Mouse (Mus musculus): ENCODE results near the gene Araf. TPM values are rescaled to one million over a fixed set of nuclear protein-coding genes. Genes with fewer than 3 reads are reported as not detected.

Araf gene
- polyA plus RNA-seq, 1 experiment: 33.2 TPM

DNA sequence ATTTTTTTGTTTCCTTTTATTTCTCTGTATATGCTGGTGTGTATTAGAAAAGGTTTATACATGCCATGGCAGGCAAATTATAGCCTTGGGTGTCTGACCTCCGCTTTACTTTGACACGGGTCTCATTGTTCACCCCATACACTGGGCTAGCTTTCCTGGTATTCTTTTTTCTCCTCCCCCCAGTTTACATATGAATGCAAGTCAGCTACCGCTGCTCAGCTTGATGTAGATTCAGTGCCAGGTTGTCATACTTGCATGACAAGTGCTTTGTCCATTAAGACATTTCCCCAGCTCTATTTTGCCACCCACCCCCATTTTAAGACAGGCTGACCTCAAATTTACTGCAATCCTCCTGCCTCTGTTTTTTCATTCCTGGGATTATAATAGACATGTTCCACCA, 77.6 kb downstream of the Araf start:
- no peaks in the 10 kb centered on the region for H3K27me3 ChIP-seq (ENCODE audit: control insufficient read depth, insufficient read depth, insufficient read length)
- peaks cover 26% of the 10 kb centered on the region for H3K79me3 ChIP-seq (ENCODE audit: low read depth)
- H3ac ChIP-seq (ENCODE audit: control insufficient read depth, insufficient read length, low read depth): no peak overlapping the region
- H3K4me3 ChIP-seq (ENCODE audit: insufficient read depth, poor library complexity, severe bottlenecking): no peak overlapping the region
- no peak for TF ChIP-seq MYOG (IDR thresholded peaks at IDR 0.05; ENCODE audit: control insufficient read depth, extremely low read depth, insufficient read length)
- TF ChIP-seq MYOD1 (IDR thresholded peaks at IDR 0.05; ENCODE audit: control insufficient read depth, insufficient read length, low read depth): no peak
- no peak for TF ChIP-seq USF1 (IDR thresholded peaks at IDR 0.05; ENCODE audit: low read depth)
- no peak for TF ChIP-seq MAX (IDR thresholded peaks at IDR 0.05)
- TF ChIP-seq CEBPB (IDR thresholded peaks at IDR 0.05; ENCODE audit: low read depth): no peak
- TF ChIP-seq FOSL1 (IDR thresholded peaks at IDR 0.05; ENCODE audit: insufficient read depth, low read length, poor library complexity, severe bottlenecking): no peak
- no peak for TF ChIP-seq CTCF (IDR thresholded peaks at IDR 0.05; ENCODE audit: control insufficient read depth, insufficient read depth, insufficient read length)
- peaks cover 13% of the 10 kb centered on the region for H3K36me3 ChIP-seq (ENCODE audit: control insufficient read depth, insufficient read depth)
- H3K79me2 ChIP-seq (ENCODE audit: control insufficient read depth, insufficient read depth): peaks cover 34% of the 10 kb centered on the region

DNA sequence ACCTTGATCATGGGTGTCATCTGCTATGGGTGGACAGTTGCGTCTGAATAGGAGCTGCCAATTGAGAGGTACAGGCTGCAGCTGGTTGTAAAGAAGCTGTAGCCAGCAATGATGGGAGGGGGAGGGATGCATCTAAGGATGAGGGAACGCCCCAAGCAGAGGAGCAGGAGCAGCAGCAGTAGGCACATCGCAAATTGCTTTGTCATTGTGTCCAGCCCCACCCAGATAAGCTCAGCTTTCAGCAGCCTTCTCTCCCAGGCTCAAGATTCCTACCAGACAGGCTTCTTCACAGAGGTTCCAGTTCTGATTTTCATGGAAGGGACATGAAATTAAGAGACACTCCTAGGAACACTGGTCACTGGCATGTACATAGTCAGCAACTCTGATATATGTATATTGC, 112.5 kb downstream of the Araf start:
- no peak for TF ChIP-seq USF1 (IDR thresholded peaks at IDR 0.05; ENCODE audit: low read depth)
- no peak for TF ChIP-seq MYOD1 (IDR thresholded peaks at IDR 0.05; ENCODE audit: control insufficient read depth, insufficient read length, low read depth)
- TF ChIP-seq MYOG (IDR thresholded peaks at IDR 0.05; ENCODE audit: control insufficient read depth, extremely low read depth, insufficient read length): no peak
- TF ChIP-seq MAX (IDR thresholded peaks at IDR 0.05): no peak
- TF ChIP-seq CEBPB (IDR thresholded peaks at IDR 0.05; ENCODE audit: low read depth): no peak
- TF ChIP-seq CTCF (IDR thresholded peaks at IDR 0.05; ENCODE audit: control insufficient read depth, insufficient read depth, insufficient read length): no peak
- TF ChIP-seq FOSL1 (IDR thresholded peaks at IDR 0.05; ENCODE audit: insufficient read depth, low read length, poor library complexity, severe bottlenecking): no peak
- no peaks in the 10 kb centered on the region for H3K79me3 ChIP-seq (ENCODE audit: low read depth)
- peaks cover 3% of the 10 kb centered on the region for H3K36me3 ChIP-seq (ENCODE audit: control insufficient read depth, insufficient read depth)
- no peak overlapping the region for H3K4me3 ChIP-seq (ENCODE audit: insufficient read depth, poor library complexity, severe bottlenecking)
- no peaks in the 10 kb centered on the region for H3K79me2 ChIP-seq (ENCODE audit: control insufficient read depth, insufficient read depth)
- H3K27me3 ChIP-seq (ENCODE audit: control insufficient read depth, insufficient read depth, insufficient read length): no peaks in the 10 kb centered on the region
- no peak overlapping the region for H3ac ChIP-seq (ENCODE audit: control insufficient read depth, insufficient read length, low read depth)

Small RNA genes within 50 kb of the gene (microRNA-seq; reads per million reads assigned to microRNA genes)
- gene Gm24824 (ENCODE audit: borderline microRNAs expressed) (not detected), gene Mir5617 (ENCODE audit: borderline microRNAs expressed) (0.32 reads per million)

Other genes starting within 250 kb of the Araf start
- gene Rgn, start 248.0 kb upstream of the Araf start, polyA plus RNA-seq (2012; fragmentation: generic; extraction: Trizol): not detected
- gene Rbm10, start 180.3 kb upstream of the Araf start, polyA plus RNA-seq (2012; fragmentation: generic; extraction: Trizol): 46.2 TPM
- gene Ndufb11, start 180.2 kb upstream of the Araf start, polyA plus RNA-seq (2012; fragmentation: generic; extraction: Trizol): 244 TPM
- gene Uba1, start 139.5 kb upstream of the Araf start, polyA plus RNA-seq (2012; fragmentation: generic; extraction: Trizol): 298 TPM
- 67.0 TPM for gene Cdk16, start 109.9 kb upstream of the Araf start, polyA plus RNA-seq (2012; fragmentation: generic; extraction: Trizol)
- 9.3 TPM for gene Usp11, start 93.9 kb upstream of the Araf start, polyA plus RNA-seq (2012; fragmentation: generic; extraction: Trizol)
- 466 TPM for gene Timp1, start 72.4 kb downstream of the Araf start, polyA plus RNA-seq (2012; fragmentation: generic; extraction: Trizol)
- gene Syn1, start 123.2 kb downstream of the Araf start, polyA plus RNA-seq (2012; fragmentation: generic; extraction: Trizol): 6.1 TPM
- gene Cfp, start 133.7 kb downstream of the Araf start, polyA plus RNA-seq (2012; fragmentation: generic; extraction: Trizol): 1.2 TPM
- 14.4 TPM for gene Elk1, start 152.8 kb downstream of the Araf start, polyA plus RNA-seq (2012; fragmentation: generic; extraction: Trizol)
- 46.5 TPM for gene Uxt, start 164.2 kb downstream of the Araf start, polyA plus RNA-seq (2012; fragmentation: generic; extraction: Trizol)

Data from C2C12 (cell line).